Mouse (Mus musculus) stomach, embryonic 16.5 days (tissue): ENCODE data around the gene Tm6sf1. TPM values are rescaled to one million over a fixed set of nuclear protein-coding genes. Genes with fewer than 3 reads are reported as not detected.

Experiments used
- ATAC-seq: fragments of 200-750 bp; cut with Nextera tagmentation; 2 replicates; pipeline ENCODE4 v1.8.0; 2017; ENCODE audit warnings: moderate number of reproducible peaks, moderate TSS enrichment; ENCODE audit not compliant: insufficient read depth, low FRiP score
- H3K27ac ChIP-seq: fragments of 300-500 bp; sonication (generic); 2 replicates; pipeline ENCODE4 v1.5.1; 2014; ENCODE audit warnings: low read length
- H3K27me3 ChIP-seq: fragments of 300-500 bp; sonication (generic); 2 replicates; pipeline ENCODE4 v1.6.1; 2014; ENCODE audit warnings: low read length, control low read depth, mixed read lengths; ENCODE audit not compliant: control insufficient read depth, insufficient read depth
- H3K36me3 ChIP-seq: fragments of 300-500 bp; sonication (generic); 2 replicates; pipeline ENCODE4 v1.6.1; 2014; ENCODE audit warnings: low read length; ENCODE audit not compliant: control insufficient read depth, insufficient read depth
- H3K4me1 ChIP-seq: fragments of 300-500 bp; sonication (generic); 2 replicates; pipeline ENCODE4 v1.6.1; 2014; ENCODE audit warnings: low read length, control low read depth, mixed read lengths; ENCODE audit not compliant: control insufficient read depth, insufficient read depth
- H3K4me2 ChIP-seq: fragments of 300-500 bp; sonication (generic); 2 replicates; pipeline ENCODE4 v1.6.1; 2014; ENCODE audit warnings: low read depth, low read length, mixed read lengths
- H3K4me3 ChIP-seq: fragments of 300-500 bp; sonication (generic); replicated peaks from 2 replicates; pipeline ENCODE4 v1.5.1; 2014; ENCODE audit warnings: mild to moderate bottlenecking, low read length
- H3K9ac ChIP-seq: fragments of 300-500 bp; sonication (generic); 2 replicates; pipeline ENCODE4 v1.6.1; 2014; ENCODE audit warnings: low read length
- H3K9me3 ChIP-seq: fragments of 300-500 bp; sonication (generic); replicated peaks from 2 replicates; pipeline ENCODE4 v1.6.1; 2016; ENCODE audit warnings: low read length, control low read depth; ENCODE audit not compliant: control insufficient read depth
- WGBS: fragments of 180-500 bp; shearing (Covaris S2); extraction: QIAGEN DNeasy Blood & Tissue Kit; methylation state at CpG from one replicate; pipeline ENCODE4 v1.1.7; 2014; 5-methylcytosine and 5-hydroxymethylcytosine counted together
- polyA plus RNA-seq: library from polyadenylated mRNA; unstranded; fragments of >200 nt; fragmentation: Nextera tagmentation; extraction: Ambion mirVana; gene quantifications from 2 replicates; pipeline ENCODE4 v1.2.1, GENCODE M21; 2015

Tm6sf1 gene
- polyA plus RNA-seq, 1 experiment from 2014 or later = 15.2 TPM

DNA sequence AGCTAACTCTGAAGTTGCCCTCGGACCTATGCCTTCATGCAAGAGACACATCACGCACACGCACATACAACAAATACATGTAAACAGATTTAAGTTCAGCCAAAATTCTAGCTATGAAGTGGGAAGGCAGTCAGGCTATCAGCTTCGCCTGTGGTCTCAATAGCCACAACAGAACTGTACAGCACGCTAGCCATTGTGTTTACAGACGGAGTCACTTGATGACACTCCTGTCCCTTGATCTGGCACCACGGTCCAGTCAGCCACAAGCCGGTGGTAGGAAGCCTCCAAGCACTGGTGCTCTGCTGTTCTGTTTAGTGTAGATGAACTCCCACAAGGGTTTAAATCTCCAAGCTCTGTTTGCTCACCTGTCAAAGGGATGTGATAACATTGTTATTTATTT lies 12.8 kb upstream of the Tm6sf1 start:
- Histone ChIP-seq H3K4me1 (peaks cover 3% of the 10 kb centered on the region; the same call in 1 of the 2 replicates), H3K36me3 (no peaks in the 10 kb centered on the region), H3K9me3 (no peaks in the 10 kb centered on the region), H3K9ac (no peak overlapping the region), H3K27ac (no peak overlapping the region), H3K27me3 (no peaks in the 10 kb centered on the region), H3K4me2 (no peak overlapping the region), H3K4me3 (no peak overlapping the region)
- WGBS = 60% methylated on average over 8 of the region's 8 CpGs
- no peak for ATAC-seq

- no peaks in the 10 kb centered on the region for H3K36me3 ChIP-seq
- no peak overlapping the region for H3K9ac ChIP-seq
- H3K4me2 ChIP-seq = no peak overlapping the region
- WGBS = 41% methylated on average over 8 of the region's 8 CpGs
- H3K27ac ChIP-seq = no peak overlapping the region
- no peaks in the 10 kb centered on the region for H3K9me3 ChIP-seq
- ATAC-seq = no peak
- H3K27me3 ChIP-seq = no peaks in the 10 kb centered on the region
- peaks cover 3% of the 10 kb centered on the region; the same call in 1 of the 2 replicates for H3K4me1 ChIP-seq
- no peak overlapping the region for H3K4me3 ChIP-seq
These were observed 11.8 kb upstream of the Tm6sf1 start for GRCm38 (mm10) chr7:81847010-81847409.

DNA sequence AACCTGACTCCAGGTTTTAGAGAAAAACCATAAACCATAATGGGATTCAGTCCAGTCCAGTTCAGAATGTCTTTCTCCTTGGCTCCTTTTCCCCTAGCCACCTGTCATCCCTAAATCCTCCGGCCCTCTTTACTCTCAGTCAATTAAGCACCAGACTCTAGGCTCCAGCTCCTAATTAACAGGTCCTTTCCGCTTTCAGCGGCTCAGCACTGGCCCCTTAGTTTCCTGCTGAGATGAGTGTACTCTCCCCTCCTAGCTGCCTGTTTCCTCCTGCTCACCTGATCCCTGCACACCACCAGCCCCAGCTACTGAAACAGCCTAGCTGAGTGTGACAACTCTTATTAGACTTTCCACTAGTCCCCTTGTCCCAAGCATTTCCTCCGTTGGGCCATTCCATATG lies 11.0 kb upstream of the Tm6sf1 start:
- Histone ChIP-seq H3K4me2 (no peak overlapping the region), H3K27ac (no peak overlapping the region), H3K4me3 (no peak overlapping the region), H3K4me1 (peaks cover 3% of the 10 kb centered on the region; the same call in 1 of the 2 replicates), H3K27me3 (no peaks in the 10 kb centered on the region), H3K9ac (no peak overlapping the region), H3K36me3 (no peaks in the 10 kb centered on the region), H3K9me3 (no peaks in the 10 kb centered on the region)
- WGBS = 50% methylated on average over 4 of the region's 4 CpGs
- ATAC-seq = no peak

DNA sequence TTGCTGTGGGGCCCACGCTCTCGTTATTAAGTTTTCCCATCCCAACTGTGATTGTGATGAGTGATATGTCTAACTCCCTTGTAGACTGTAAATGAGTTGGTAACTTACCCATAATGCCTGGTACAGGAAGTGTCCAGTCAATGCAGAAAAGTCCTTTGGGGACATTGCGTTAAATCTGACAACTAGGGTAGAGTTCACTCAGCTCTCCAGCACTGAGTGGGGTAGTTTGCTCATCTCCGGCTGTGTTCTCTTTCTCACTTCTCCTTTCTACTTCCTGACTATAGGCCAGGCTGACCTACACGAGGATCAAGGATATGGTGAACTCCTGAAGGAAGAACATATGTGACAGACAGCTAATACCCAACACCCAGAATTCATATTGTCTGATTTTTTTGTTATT lies 9.6 kb upstream of the Tm6sf1 start:
- H3K27me3 ChIP-seq = no peaks in the 10 kb centered on the region
- no peak overlapping the region for H3K9ac ChIP-seq
- H3K36me3 ChIP-seq = no peaks in the 10 kb centered on the region
- no peaks in the 10 kb centered on the region for H3K9me3 ChIP-seq
- 79% methylated on average over 5 of the region's 5 CpGs for WGBS
- H3K27ac ChIP-seq = no peak overlapping the region
- H3K4me1 ChIP-seq = peaks cover 3% of the 10 kb centered on the region; the same call in 1 of the 2 replicates
- no peak overlapping the region for H3K4me3 ChIP-seq
- no peak overlapping the region for H3K4me2 ChIP-seq
- ATAC-seq = no peak

- ATAC-seq = no peak
- H3K27ac ChIP-seq = no peak overlapping the region
- no peaks in the 10 kb centered on the region for H3K27me3 ChIP-seq
- no peaks in the 10 kb centered on the region for H3K9me3 ChIP-seq
- no peak overlapping the region for H3K9ac ChIP-seq
- no peaks in the 10 kb centered on the region for H3K36me3 ChIP-seq
- WGBS = 84% methylated on average over 7 of the region's 7 CpGs
- H3K4me3 ChIP-seq = no peak overlapping the region
- no peak overlapping the region for H3K4me2 ChIP-seq
- peaks cover 3% of the 10 kb centered on the region; the same call in 1 of the 2 replicates for H3K4me1 ChIP-seq
These were observed 9.2 kb upstream of the Tm6sf1 start for GRCm38 (mm10) chr7:81849633-81850032.

GRCm38 (mm10) chr7:81850171-81850570 lies 8.6 kb upstream of the Tm6sf1 start:
- 72% methylated on average over 6 of the region's 6 CpGs for whole genome bisulfite sequencing
- Histone ChIP-seq H3K4me3 (no peak overlapping the region), H3K27me3 (no peaks in the 10 kb centered on the region), H3K4me1 (peaks cover 3% of the 10 kb centered on the region; the same call in 1 of the 2 replicates), H3K36me3 (no peaks in the 10 kb centered on the region), H3K27ac (no peak overlapping the region), H3K4me2 (no peak overlapping the region), H3K9me3 (no peaks in the 10 kb centered on the region), H3K9ac (no peak overlapping the region)
- no peak for ATAC-seq

DNA sequence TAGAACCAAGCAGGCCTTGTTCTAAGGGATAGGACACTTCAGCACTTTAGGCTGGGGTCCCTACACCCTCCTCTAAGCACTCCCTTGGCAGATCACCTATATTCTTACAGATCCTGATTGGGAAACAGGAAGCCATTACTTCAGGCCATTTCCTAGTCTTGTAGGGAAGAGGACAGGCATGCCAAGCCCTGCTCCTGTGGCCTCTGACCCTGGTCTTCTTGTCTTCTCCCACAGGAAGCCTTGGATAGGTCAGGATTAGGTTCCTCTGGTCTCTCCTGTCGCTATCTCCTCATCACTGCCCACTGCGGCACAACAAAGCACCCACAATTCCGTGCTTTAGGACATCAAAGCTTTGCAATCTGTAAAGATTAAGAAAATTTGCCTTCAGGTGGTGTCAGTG lies 7.1 kb upstream of the Tm6sf1 start:
- H3K9me3 ChIP-seq = no peaks in the 10 kb centered on the region
- H3K27me3 ChIP-seq = no peaks in the 10 kb centered on the region
- no peak overlapping the region for H3K9ac ChIP-seq
- H3K4me1 ChIP-seq = peaks cover 3% of the 10 kb centered on the region; the same call in 1 of the 2 replicates
- no peak for ATAC-seq
- 59% methylated on average over 3 of the region's 3 CpGs for WGBS
- H3K27ac ChIP-seq = no peak overlapping the region
- H3K36me3 ChIP-seq = no peaks in the 10 kb centered on the region
- no peak overlapping the region for H3K4me2 ChIP-seq
- no peak overlapping the region for H3K4me3 ChIP-seq

DNA sequence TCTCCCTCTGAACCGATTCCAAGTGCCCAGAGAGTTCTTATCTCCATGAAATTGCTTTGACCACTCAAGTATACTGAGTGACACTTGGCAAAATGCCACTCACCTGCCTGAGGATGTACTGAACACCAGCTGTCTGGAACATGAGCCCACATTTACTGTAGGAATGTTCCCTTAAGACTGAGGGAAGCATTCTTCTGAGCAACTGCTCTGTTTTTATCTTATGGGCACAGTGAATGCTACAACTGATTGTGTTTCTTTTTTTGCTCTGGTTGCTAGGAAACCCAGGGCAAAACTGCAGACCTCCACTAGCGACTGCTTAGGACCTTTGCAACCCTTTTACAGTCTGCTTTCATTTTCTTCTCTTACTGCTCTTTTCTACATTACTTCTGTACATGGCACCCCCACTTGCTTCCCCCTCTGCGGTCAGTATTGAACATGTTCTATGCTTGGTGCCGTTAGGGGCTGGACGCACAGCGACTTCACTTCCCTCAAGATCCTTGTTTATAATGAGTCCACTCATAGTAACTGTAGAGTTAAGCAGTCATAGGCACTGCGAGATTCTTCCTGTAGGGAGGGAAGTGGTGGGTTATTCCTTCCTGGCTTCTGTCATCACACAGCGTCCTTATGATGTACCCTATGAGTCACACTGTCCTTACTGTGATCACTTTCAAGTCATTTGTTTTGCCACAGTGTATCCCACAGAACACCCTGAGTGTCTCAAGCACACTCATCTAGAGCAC lies 4.1 kb upstream of the Tm6sf1 start:
- H3K27ac ChIP-seq = no peak overlapping the region
- no peak overlapping the region for H3K4me2 ChIP-seq
- peaks cover 11% of the 10 kb centered on the region; the same call in 1 of the 2 replicates for H3K4me1 ChIP-seq
- peaks cover 26% of the 10 kb centered on the region for H3K27me3 ChIP-seq
- H3K4me3 ChIP-seq = no peak overlapping the region
- no peaks in the 10 kb centered on the region for H3K36me3 ChIP-seq
- peak; percentile 44 for ATAC-seq
- no peak overlapping the region for H3K9ac ChIP-seq
- 55% methylated on average over 8 of the region's 8 CpGs for WGBS
- H3K9me3 ChIP-seq = no peaks in the 10 kb centered on the region

- peaks cover 11% of the 10 kb centered on the region; the same call in 1 of the 2 replicates for H3K4me1 ChIP-seq
- H3K27me3 ChIP-seq = peaks cover 31% of the 10 kb centered on the region
- WGBS = 83% methylated on average over 1 of the region's 1 CpGs
- H3K9ac ChIP-seq = no peak within 1 kb of the TSS
- no peaks in the 10 kb centered on the region for H3K9me3 ChIP-seq
- H3K27ac ChIP-seq = no peak within 1 kb of the TSS
- no peak within 1 kb of the TSS for H3K4me3 ChIP-seq
- no peaks in the 10 kb centered on the region for H3K36me3 ChIP-seq
- ATAC-seq = no peak
- H3K4me2 ChIP-seq = no peak within 1 kb of the TSS
These were observed 3.1 kb upstream of the Tm6sf1 start, which contains the start of gene Gm10160 for GRCm38 (mm10) chr7:81855694-81856093. TSS of gene Gm10160 (minus strand) at chr7:81855794.
